Mouse (Mus musculus) neural tube, embryonic 15.5 days (tissue): ENCODE results near the gene R3hdm1. TPM values are rescaled to one million over a fixed set of nuclear protein-coding genes. Genes with fewer than 3 reads are reported as not detected.
"Not testable (repeated sequence)": the region's sequence is repeated elsewhere in the genome, so short reads cannot be mapped to it uniquely, and the experiment has no call there.

Experiments used
- ATAC-seq: fragments of 200-750 bp; cut with Nextera tagmentation; 2 replicates; pipeline ENCODE4 v1.8.0; 2017; ENCODE audit warnings: mild to moderate bottlenecking, moderate TSS enrichment, moderate library complexity; ENCODE audit not compliant: low FRiP score
- H3K27ac ChIP-seq: fragments of 300-500 bp; sonication (generic); replicated peaks from 2 replicates; pipeline ENCODE4 v1.5.1; 2015; ENCODE audit warnings: mild to moderate bottlenecking, inconsistent platforms
- H3K27me3 ChIP-seq: fragments of 300-500 bp; sonication (generic); replicated peaks from 2 replicates; pipeline ENCODE4 v1.6.1; 2015; ENCODE audit warnings: inconsistent platforms
- H3K36me3 ChIP-seq: fragments of 300-500 bp; sonication (generic); 2 replicates; pipeline ENCODE4 v1.6.1; 2015; ENCODE audit warnings: inconsistent platforms
- H3K4me1 ChIP-seq: fragments of 300-500 bp; sonication (generic); 2 replicates; pipeline ENCODE4 v1.6.1; 2015; ENCODE audit warnings: inconsistent platforms
- H3K4me2 ChIP-seq: fragments of 300-500 bp; sonication (generic); 2 replicates; pipeline ENCODE4 v1.6.1; 2015; ENCODE audit warnings: inconsistent platforms, mild to moderate bottlenecking, moderate library complexity
- H3K4me3 ChIP-seq: fragments of 300-500 bp; sonication (generic); replicated peaks from 2 replicates; pipeline ENCODE4 v1.5.1; 2015; ENCODE audit warnings: mild to moderate bottlenecking, inconsistent platforms
- H3K9ac ChIP-seq: fragments of 300-500 bp; sonication (generic); replicated peaks from 2 replicates; pipeline ENCODE4 v1.6.1; 2015; ENCODE audit warnings: mild to moderate bottlenecking, inconsistent platforms
- H3K9me3 ChIP-seq: fragments of 300-500 bp; sonication (generic); replicated peaks from 2 replicates; pipeline ENCODE4 v1.6.1; 2016; ENCODE audit warnings: inconsistent platforms
- WGBS: fragments of 180-500 bp; shearing (Covaris S2); methylation state at CpG from one replicate; pipeline ENCODE4 v1.1.7; 2015; ENCODE audit warnings: mixed read lengths; 5-methylcytosine and 5-hydroxymethylcytosine counted together
- polyA plus RNA-seq: library from polyadenylated mRNA; unstranded; fragments of >200 nt; fragmentation: Nextera tagmentation; extraction: Ambion mirVana; gene quantifications from 2 replicates; pipeline ENCODE4 v1.2.1, GENCODE M21; 2015

R3hdm1 gene
- polyA plus RNA-seq, 1 experiment from 2014 or later, result 78.7 TPM

- no peak overlapping the region for H3K4me3 ChIP-seq
- H3K4me2 ChIP-seq, result no peak overlapping the region
- no peaks in the 10 kb centered on the region for H3K4me1 ChIP-seq
- no peaks in the 10 kb centered on the region for H3K9me3 ChIP-seq
- no peak overlapping the region for H3K27ac ChIP-seq
- ATAC-seq, result no peak
- H3K36me3 ChIP-seq, result no peaks in the 10 kb centered on the region
- WGBS, result 92% methylated on average over 2 of the region's 2 CpGs
- no peak overlapping the region for H3K9ac ChIP-seq
- no peaks in the 10 kb centered on the region for H3K27me3 ChIP-seq
Observed at GRCm38 (mm10) chr1:128077788-128078187, 25.3 kb upstream of the R3hdm1 start.

GRCm38 (mm10) chr1:128078646-128079045 is 24.5 kb upstream of the R3hdm1 start:
- Histone ChIP-seq H3K27ac (no peak overlapping the region), H3K9ac (no peak overlapping the region), H3K27me3 (no peaks in the 10 kb centered on the region), H3K4me3 (no peak overlapping the region), H3K4me2 (no peak overlapping the region), H3K36me3 (no peaks in the 10 kb centered on the region), H3K9me3 (no peaks in the 10 kb centered on the region), H3K4me1 (no peaks in the 10 kb centered on the region)
- WGBS, result 100% methylated on average over 1 of the region's 1 CpGs
- ATAC-seq, result no peak

DNA sequence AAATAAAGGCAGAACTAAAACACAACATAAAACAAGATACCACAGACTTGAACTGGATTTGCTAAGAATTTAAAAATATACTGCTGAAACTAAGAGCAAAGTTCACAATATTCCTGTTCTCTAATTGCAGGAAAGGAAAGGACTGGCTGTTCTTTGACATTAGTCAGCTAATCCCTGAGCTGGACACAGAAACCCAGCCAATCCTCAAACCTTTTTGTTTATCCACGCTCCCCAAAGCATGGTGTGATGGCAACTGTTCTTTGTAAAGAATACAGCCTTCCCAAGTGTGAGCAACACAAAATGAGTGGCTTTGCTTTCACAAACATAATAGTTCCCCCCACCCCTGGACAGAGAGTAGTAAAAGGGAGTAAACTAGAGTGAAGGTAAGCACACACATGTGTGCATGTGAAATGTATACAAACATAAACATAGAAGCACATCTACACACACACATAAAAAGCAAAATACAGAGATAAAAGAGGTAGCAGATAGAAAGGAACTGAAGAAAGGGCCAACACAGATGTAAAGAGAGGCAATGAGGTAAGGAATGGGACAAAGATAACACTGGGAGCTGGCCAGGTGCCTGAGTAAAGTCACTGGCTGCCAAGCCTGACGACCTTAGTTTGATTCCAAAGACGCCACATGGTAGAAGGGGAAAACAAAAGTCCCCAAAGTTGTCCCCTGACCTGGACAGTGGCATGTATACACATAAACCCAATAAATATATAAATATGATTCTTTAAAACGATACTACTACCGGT is 22.0 kb upstream of the R3hdm1 start:
- no peaks in the 10 kb centered on the region for H3K36me3 ChIP-seq

DNA sequence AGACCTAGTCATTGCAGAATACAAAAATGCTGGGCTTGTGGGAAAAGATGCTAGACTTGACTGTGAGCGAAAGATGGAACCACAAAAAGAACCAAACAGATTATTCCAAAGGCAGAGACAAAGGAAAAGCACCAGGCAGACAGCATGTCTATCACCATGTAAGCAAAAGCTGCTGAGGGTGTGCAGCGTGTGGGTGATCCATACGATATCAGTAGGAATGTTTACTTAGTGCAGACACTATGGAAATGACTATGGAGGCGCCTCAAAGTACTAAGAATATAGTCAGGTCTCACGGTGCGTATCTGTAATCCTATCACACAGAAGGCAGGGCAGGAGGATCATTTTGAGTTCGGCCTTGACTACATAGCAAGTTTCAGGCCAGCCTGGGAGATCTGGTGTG is 21.2 kb upstream of the R3hdm1 start:
- H3K36me3 ChIP-seq, result no peaks in the 10 kb centered on the region
- no peak overlapping the region for H3K4me2 ChIP-seq
- H3K27me3 ChIP-seq, result no peaks in the 10 kb centered on the region
- no peak overlapping the region for H3K4me3 ChIP-seq
- no peak overlapping the region for H3K27ac ChIP-seq
- no peaks in the 10 kb centered on the region for H3K4me1 ChIP-seq
- ATAC-seq, result no peak
- WGBS, result 93% methylated on average over 7 of the region's 7 CpGs
- no peak overlapping the region for H3K9ac ChIP-seq
- no peaks in the 10 kb centered on the region for H3K9me3 ChIP-seq

More for the DNA sequence above, 22.0 kb upstream of the R3hdm1 start:
- Histone ChIP-seq H3K27ac (no peak overlapping the region), H3K4me1 (no peaks in the 10 kb centered on the region), H3K4me2 (no peak overlapping the region), H3K27me3 (no peaks in the 10 kb centered on the region), H3K9ac (no peak overlapping the region), H3K9me3 (no peaks in the 10 kb centered on the region), H3K4me3 (no peak overlapping the region)
- 81% methylated on average over 5 of the region's 5 CpGs for WGBS
- ATAC-seq, result no peak

GRCm38 (mm10) chr1:128082800-128083199 is 20.3 kb upstream of the R3hdm1 start:
- ATAC-seq, result no peak
- Histone ChIP-seq H3K27me3 (no peaks in the 10 kb centered on the region), H3K4me1 (no peaks in the 10 kb centered on the region), H3K4me2 (no peak overlapping the region), H3K27ac (no peak overlapping the region), H3K4me3 (no peak overlapping the region), H3K9me3 (no peaks in the 10 kb centered on the region), H3K9ac (no peak overlapping the region), H3K36me3 (no peaks in the 10 kb centered on the region)
- 73% methylated on average over 7 of the region's 7 CpGs for WGBS

DNA sequence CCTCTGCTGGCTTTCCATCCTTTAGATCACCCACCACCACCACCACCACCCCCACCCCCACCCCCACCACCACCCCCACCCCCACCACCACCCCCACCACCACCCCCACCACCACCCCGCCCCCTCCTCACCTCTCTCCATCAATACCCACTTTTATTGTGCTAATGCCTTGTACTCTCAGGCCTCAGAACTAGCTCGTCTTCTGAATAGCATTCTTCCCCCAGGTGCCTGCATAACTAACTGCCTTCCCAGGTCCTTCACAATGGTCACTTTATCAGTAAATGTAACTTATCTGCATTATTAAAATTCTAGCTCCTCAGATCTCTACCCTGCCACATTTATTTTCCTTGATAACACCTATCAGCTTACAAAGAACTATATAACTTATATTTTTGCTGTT is 8.4 kb upstream of the R3hdm1 start:
- WGBS, result 35% methylated on average over 1 of the region's 2 CpGs
- Histone ChIP-seq H3K36me3 (no peaks in the 10 kb centered on the region; the same call in 1 of the 2 replicates), H3K9me3 (no peaks in the 10 kb centered on the region), H3K9ac (no peak overlapping the region), H3K4me2 (no peak overlapping the region), H3K27me3 (no peaks in the 10 kb centered on the region), H3K4me3 (no peak overlapping the region), H3K4me1 (no peaks in the 10 kb centered on the region), H3K27ac (no peak overlapping the region)
- no peak for ATAC-seq

DNA sequence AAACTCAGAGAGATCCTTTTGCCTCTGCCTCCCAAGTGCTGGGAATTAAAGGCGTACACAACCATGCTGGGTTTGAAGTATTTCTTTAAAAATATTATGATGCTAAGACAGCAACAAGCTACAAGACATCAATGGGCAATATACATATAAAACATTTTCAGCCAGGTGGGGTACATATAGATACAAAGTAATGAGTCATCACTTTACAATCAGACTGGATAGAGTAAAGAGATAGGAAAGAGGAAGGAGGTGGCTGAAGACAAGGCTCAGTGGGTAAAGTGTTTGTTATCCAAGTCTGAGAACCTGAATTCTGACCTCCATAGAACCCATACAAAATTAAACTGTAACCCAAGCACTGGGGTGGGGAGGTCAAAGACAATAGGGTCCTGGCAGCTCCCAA is 4.8 kb upstream of the R3hdm1 start:
- Histone ChIP-seq H3K4me3 (no peak overlapping the region), H3K4me2 (no peak overlapping the region), H3K27ac (no peak overlapping the region), H3K9ac (no peak overlapping the region), H3K27me3 (no peaks in the 10 kb centered on the region), H3K4me1 (peaks cover 4% of the 10 kb centered on the region; the same call in 1 of the 2 replicates), H3K36me3 (no peaks in the 10 kb centered on the region), H3K9me3 (no peaks in the 10 kb centered on the region)
- no peak for ATAC-seq
- 98% methylated on average over 1 of the region's 1 CpGs for WGBS

GRCm38 (mm10) chr1:128102251-128102640 is 855 bp upstream of the R3hdm1 start:
- Histone ChIP-seq H3K36me3 (no peaks in the 10 kb centered on the region), H3K4me2 (peak overlapping the region; percentile 67), H3K4me1 (peaks cover 21% of the 10 kb centered on the region), H3K9ac (peak overlapping the region; percentile 34; the same call in 1 of the 2 replicates), H3K27ac (peak overlapping the region; percentile 93), H3K9me3 (no peaks in the 10 kb centered on the region), H3K27me3 (no peaks in the 10 kb centered on the region), H3K4me3 (peak overlapping the region; percentile 97)
- peak; percentile 35 for ATAC-seq
- under 1% methylated on average over 15 of the region's 15 CpGs for WGBS

- ATAC-seq, result peak; percentile 62
- 1% methylated on average over 36 of the region's 47 CpGs for WGBS
Observed at GRCm38 (mm10) chr1:128103520-128104088, 503 bp downstream of the R3hdm1 start.

DNA sequence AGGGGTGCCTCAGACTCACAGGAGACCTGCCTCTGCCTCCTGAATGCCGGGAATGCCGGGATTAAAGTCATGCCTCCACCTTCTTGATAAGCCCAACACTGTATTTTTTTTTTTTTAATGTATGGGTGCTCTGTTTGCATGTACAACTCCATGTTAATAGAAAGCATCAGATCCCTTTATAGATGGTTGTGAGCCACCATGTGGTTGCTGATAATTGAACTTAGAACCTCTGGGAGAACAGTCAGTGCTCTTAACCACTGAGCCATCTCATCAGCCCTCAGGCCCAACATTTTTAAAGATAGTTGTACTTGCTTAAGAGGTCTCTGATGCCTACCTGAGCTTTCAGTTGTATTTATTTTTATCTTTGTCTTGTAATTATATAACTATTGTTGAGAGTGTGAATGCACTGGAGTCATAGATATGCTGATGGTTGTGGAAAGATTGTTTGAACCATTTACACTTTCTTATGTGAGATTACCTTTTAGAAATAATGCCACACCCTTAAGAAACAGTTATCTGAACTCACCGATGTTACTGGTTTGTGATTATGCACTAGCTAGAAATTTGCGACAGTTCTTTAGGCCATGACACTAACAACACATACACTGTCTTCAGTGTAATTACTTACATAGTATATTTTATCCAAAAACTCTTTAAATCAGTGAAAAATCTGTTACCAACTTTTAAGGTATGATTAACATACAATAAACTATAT is 18.0 kb downstream of the R3hdm1 start:
- Histone ChIP-seq H3K9ac (no peak overlapping the region), H3K4me2 (no peak overlapping the region), H3K9me3 (no peaks in the 10 kb centered on the region), H3K27me3 (no peaks in the 10 kb centered on the region), H3K4me1 (no peaks in the 10 kb centered on the region), H3K4me3 (no peak overlapping the region), H3K27ac (no peak overlapping the region), H3K36me3 (no peaks in the 10 kb centered on the region)
- 97% methylated on average over 4 of the region's 4 CpGs for WGBS
- ATAC-seq, result no peak

More at GRCm38 (mm10) chr1:128103520-128104088, 503 bp downstream of the R3hdm1 start:
- Histone ChIP-seq H3K9ac (peak overlapping the region; percentile 91), H3K4me3 (peak overlapping the region; percentile 97), H3K4me1 (peaks cover 21% of the 10 kb centered on the region), H3K27ac (peak overlapping the region; percentile 93), H3K9me3 (no peaks in the 10 kb centered on the region), H3K36me3 (no peaks in the 10 kb centered on the region), H3K27me3 (no peaks in the 10 kb centered on the region), H3K4me2 (peak overlapping the region; percentile 72)

GRCm38 (mm10) chr1:128136222-128136621 is 33.1 kb downstream of the R3hdm1 start:
- not testable (repeated sequence) for H3K4me3 ChIP-seq, H3K27ac ChIP-seq, H3K9me3 ChIP-seq, ATAC-seq, H3K9ac ChIP-seq, H3K4me1 ChIP-seq, H3K36me3 ChIP-seq, H3K27me3 ChIP-seq, H3K4me2 ChIP-seq

GRCm38 (mm10) chr1:128141039-128141438 is 37.9 kb downstream of the R3hdm1 start:
- no peaks in the 10 kb centered on the region for H3K27me3 ChIP-seq
- no peak for ATAC-seq

More at GRCm38 (mm10) chr1:128141039-128141438, 37.9 kb downstream of the R3hdm1 start:
- Histone ChIP-seq H3K4me1 (no peaks in the 10 kb centered on the region), H3K36me3 (no peaks in the 10 kb centered on the region), H3K4me3 (no peak overlapping the region), H3K4me2 (no peak overlapping the region), H3K27ac (no peak overlapping the region), H3K9me3 (no peaks in the 10 kb centered on the region), H3K9ac (no peak overlapping the region)
